Mouse (Mus musculus): ENCODE measurements around the gene Kcnn3. TPM values are rescaled to one million over a fixed set of nuclear protein-coding genes. Genes with fewer than 3 reads are reported as not detected.
A peak's percentile ranks its signal among the peaks of the same experiment; 100 is the strongest.

The Kcnn3 gene
- polyA plus RNA-seq, 1 experiment, result 2.3 TPM

GRCm38 (mm10) chr3:89577154-89577553, 57.2 kb downstream of the Kcnn3 start:
- Histone ChIP-seq H3K4me3 (ENCODE audit: control insufficient read depth, low read depth, low read length) (no peak overlapping the region), H3K4me1 (ENCODE audit: control insufficient read depth, insufficient read depth, low read length) (peaks cover 3% of the 10 kb centered on the region; the same call in 1 of the 2 replicates), H3K27me3 (ENCODE audit: control insufficient read depth, insufficient read depth, low read length) (no peaks in the 10 kb centered on the region), H3K36me3 (ENCODE audit: control insufficient read depth, insufficient read depth, low read length) (no peaks in the 10 kb centered on the region), H3K27ac (ENCODE audit: control insufficient read depth, insufficient read depth, low read depth, low read length) (no peak overlapping the region)
- TF ChIP-seq POLR2A (IDR thresholded peaks at IDR 0.05; ENCODE audit: control insufficient read depth, low read depth, low read length), result no peak
- no peak for TF ChIP-seq CTCF (IDR thresholded peaks at IDR 0.05; ENCODE audit: control insufficient read depth, insufficient read depth, insufficient replicate concordance, low read depth, low read length)

- Histone ChIP-seq H3K36me3 (ENCODE audit: control insufficient read depth, insufficient read depth, low read length) (no peaks in the 10 kb centered on the region), H3K4me1 (ENCODE audit: control insufficient read depth, insufficient read depth, low read length) (peaks cover 3% of the 10 kb centered on the region; the same call in 1 of the 2 replicates), H3K4me3 (ENCODE audit: control insufficient read depth, low read depth, low read length) (no peak overlapping the region), H3K27me3 (ENCODE audit: control insufficient read depth, insufficient read depth, low read length) (no peaks in the 10 kb centered on the region), H3K27ac (ENCODE audit: control insufficient read depth, insufficient read depth, low read depth, low read length) (no peak overlapping the region)
- TF ChIP-seq CTCF (IDR thresholded peaks at IDR 0.05; ENCODE audit: control insufficient read depth, insufficient read depth, insufficient replicate concordance, low read depth, low read length) (no peak), POLR2A (IDR thresholded peaks at IDR 0.05; ENCODE audit: control insufficient read depth, low read depth, low read length) (no peak)
Measured at GRCm38 (mm10) chr3:89578083-89578482, 58.1 kb downstream of the Kcnn3 start.

GRCm38 (mm10) chr3:89578803-89579202, 58.8 kb downstream of the Kcnn3 start:
- no peak overlapping the region for H3K4me3 ChIP-seq (ENCODE audit: control insufficient read depth, low read depth, low read length)
- no peaks in the 10 kb centered on the region for H3K27me3 ChIP-seq (ENCODE audit: control insufficient read depth, insufficient read depth, low read length)
- H3K4me1 ChIP-seq (ENCODE audit: control insufficient read depth, insufficient read depth, low read length), result peaks cover 3% of the 10 kb centered on the region; the same call in 1 of the 2 replicates
- H3K27ac ChIP-seq (ENCODE audit: control insufficient read depth, insufficient read depth, low read depth, low read length), result no peak overlapping the region
- H3K36me3 ChIP-seq (ENCODE audit: control insufficient read depth, insufficient read depth, low read length), result no peaks in the 10 kb centered on the region
- TF ChIP-seq CTCF (IDR thresholded peaks at IDR 0.05; ENCODE audit: control insufficient read depth, insufficient read depth, insufficient replicate concordance, low read depth, low read length) (no peak), POLR2A (IDR thresholded peaks at IDR 0.05; ENCODE audit: control insufficient read depth, low read depth, low read length) (no peak)

GRCm38 (mm10) chr3:89584254-89584653, 64.3 kb downstream of the Kcnn3 start:
- TF ChIP-seq CTCF (IDR thresholded peaks at IDR 0.05; ENCODE audit: control insufficient read depth, insufficient read depth, insufficient replicate concordance, low read depth, low read length), result no peak
- TF ChIP-seq POLR2A (IDR thresholded peaks at IDR 0.05; ENCODE audit: control insufficient read depth, low read depth, low read length), result no peak
- Histone ChIP-seq H3K27me3 (ENCODE audit: control insufficient read depth, insufficient read depth, low read length) (no peaks in the 10 kb centered on the region), H3K4me1 (ENCODE audit: control insufficient read depth, insufficient read depth, low read length) (no peaks in the 10 kb centered on the region), H3K27ac (ENCODE audit: control insufficient read depth, insufficient read depth, low read depth, low read length) (no peak overlapping the region), H3K36me3 (ENCODE audit: control insufficient read depth, insufficient read depth, low read length) (no peaks in the 10 kb centered on the region), H3K4me3 (ENCODE audit: control insufficient read depth, low read depth, low read length) (no peak overlapping the region)

- no peak overlapping the region for H3K4me3 ChIP-seq (ENCODE audit: control insufficient read depth, low read depth, low read length)
- no peaks in the 10 kb centered on the region for H3K36me3 ChIP-seq (ENCODE audit: control insufficient read depth, insufficient read depth, low read length)
- H3K4me1 ChIP-seq (ENCODE audit: control insufficient read depth, insufficient read depth, low read length), result no peaks in the 10 kb centered on the region
- TF ChIP-seq POLR2A (IDR thresholded peaks at IDR 0.05; ENCODE audit: control insufficient read depth, low read depth, low read length), result no peak
- TF ChIP-seq CTCF (IDR thresholded peaks at IDR 0.05; ENCODE audit: control insufficient read depth, insufficient read depth, insufficient replicate concordance, low read depth, low read length), result no peak
- no peak overlapping the region for H3K27ac ChIP-seq (ENCODE audit: control insufficient read depth, insufficient read depth, low read depth, low read length)
- H3K27me3 ChIP-seq (ENCODE audit: control insufficient read depth, insufficient read depth, low read length), result no peaks in the 10 kb centered on the region
Measured at GRCm38 (mm10) chr3:89588436-89588835, 68.5 kb downstream of the Kcnn3 start.

- no peak overlapping the region for H3K27ac ChIP-seq (ENCODE audit: control insufficient read depth, insufficient read depth, low read depth, low read length)
- no peak for TF ChIP-seq CTCF (IDR thresholded peaks at IDR 0.05; ENCODE audit: control insufficient read depth, insufficient read depth, insufficient replicate concordance, low read depth, low read length)
- TF ChIP-seq POLR2A (IDR thresholded peaks at IDR 0.05; ENCODE audit: control insufficient read depth, low read depth, low read length), result no peak
- H3K4me1 ChIP-seq (ENCODE audit: control insufficient read depth, insufficient read depth, low read length), result no peaks in the 10 kb centered on the region
- no peaks in the 10 kb centered on the region for H3K36me3 ChIP-seq (ENCODE audit: control insufficient read depth, insufficient read depth, low read length)
- no peak overlapping the region for H3K4me3 ChIP-seq (ENCODE audit: control insufficient read depth, low read depth, low read length)
- no peaks in the 10 kb centered on the region for H3K27me3 ChIP-seq (ENCODE audit: control insufficient read depth, insufficient read depth, low read length)
Measured at GRCm38 (mm10) chr3:89589321-89589720, 69.4 kb downstream of the Kcnn3 start.

- TF ChIP-seq CTCF (IDR thresholded peaks at IDR 0.05; ENCODE audit: control insufficient read depth, insufficient read depth, insufficient replicate concordance, low read depth, low read length) (no peak), POLR2A (IDR thresholded peaks at IDR 0.05; ENCODE audit: control insufficient read depth, low read depth, low read length) (no peak)
- Histone ChIP-seq H3K27me3 (ENCODE audit: control insufficient read depth, insufficient read depth, low read length) (no peaks in the 10 kb centered on the region), H3K4me3 (ENCODE audit: control insufficient read depth, low read depth, low read length) (peak overlapping the region; percentile 59), H3K27ac (ENCODE audit: control insufficient read depth, insufficient read depth, low read depth, low read length) (no peak overlapping the region), H3K36me3 (ENCODE audit: control insufficient read depth, insufficient read depth, low read length) (no peaks in the 10 kb centered on the region), H3K4me1 (ENCODE audit: control insufficient read depth, insufficient read depth, low read length) (no peaks in the 10 kb centered on the region)
Measured at GRCm38 (mm10) chr3:89590386-89590785, 70.4 kb downstream of the Kcnn3 start.

- Histone ChIP-seq H3K36me3 (ENCODE audit: control insufficient read depth, insufficient read depth, low read length) (no peaks in the 10 kb centered on the region), H3K27ac (ENCODE audit: control insufficient read depth, insufficient read depth, low read depth, low read length) (no peak overlapping the region), H3K4me1 (ENCODE audit: control insufficient read depth, insufficient read depth, low read length) (no peaks in the 10 kb centered on the region), H3K27me3 (ENCODE audit: control insufficient read depth, insufficient read depth, low read length) (no peaks in the 10 kb centered on the region), H3K4me3 (ENCODE audit: control insufficient read depth, low read depth, low read length) (no peak overlapping the region)
- no peak for TF ChIP-seq CTCF (IDR thresholded peaks at IDR 0.05; ENCODE audit: control insufficient read depth, insufficient read depth, insufficient replicate concordance, low read depth, low read length)
- TF ChIP-seq POLR2A (IDR thresholded peaks at IDR 0.05; ENCODE audit: control insufficient read depth, low read depth, low read length), result no peak
Measured at GRCm38 (mm10) chr3:89591461-89591860, 71.5 kb downstream of the Kcnn3 start.
